31 mouse cellular contexts compared by ENCODE assay signal in the genomic region with DNA sequence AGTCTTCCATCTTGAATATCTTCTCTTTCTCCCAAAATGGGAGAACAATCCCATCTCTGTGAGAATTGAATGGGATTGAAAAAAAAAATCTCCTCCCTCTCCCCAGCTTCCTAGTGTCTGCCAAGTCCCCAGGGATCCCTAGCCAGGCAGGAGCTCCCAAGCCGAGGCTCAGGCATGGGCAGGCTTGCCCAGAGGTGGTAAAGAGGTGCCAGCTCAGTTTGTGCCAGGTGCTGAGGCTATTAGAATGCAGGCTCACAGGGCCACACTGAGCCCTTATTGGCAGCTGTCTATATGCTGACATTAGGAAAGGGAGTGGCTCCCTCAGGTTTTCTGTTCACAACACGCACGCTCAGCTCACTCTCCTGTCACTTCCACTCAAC. TPM values are rescaled to one million over a fixed set of nuclear protein-coding genes. Genes with fewer than 3 reads are reported as not detected.
DNase-seq lines count a peak whose midpoint lies in the region; ATAC-seq lines count a peak whose summit lies in the region.
"Had no signal": no experiment of that assay in that cellular context is flagged by ENCODE, and none has a peak within 500 bp of the region (broad histone marks: within the 10 kb centered on the region; RNA-seq: fewer than 3 reads in every experiment).

No protein-coding gene starts in this region.

- peaks cover 23% of the 10 kb centered on the region for H3K4me1 ChIP-seq in neural tube, embryonic 12.5 days
- H3K4me1 ChIP-seq in neural tube, embryonic 15.5 days, result peaks cover 4% of the 10 kb centered on the region; the same call in 1 of the 2 replicates
- peaks cover 9% of the 10 kb centered on the region for H3K4me1 ChIP-seq in hindbrain, embryonic 14.5 days (replicated peaks; ENCODE audit: control insufficient read depth, insufficient read depth, low read length)
- peaks cover 6% of the 10 kb centered on the region for H3K4me1 ChIP-seq in midbrain, embryonic 16.5 days (ENCODE audit: control insufficient read depth, insufficient read depth, low read length)
- H3K4me1 ChIP-seq: heart, embryonic 15.5 days; liver, embryonic 15.5 days had no signal

- H3K27me3 ChIP-seq in neural tube, embryonic 12.5 days (replicated peaks), result peaks cover 73% of the 10 kb centered on the region
- peaks cover 88% of the 10 kb centered on the region for H3K27me3 ChIP-seq in neural tube, embryonic 15.5 days (replicated peaks)
- H3K27me3 ChIP-seq in hindbrain, embryonic 14.5 days (ENCODE audit: control insufficient read depth, insufficient read depth, low read length), result peaks cover 80% of the 10 kb centered on the region
- H3K27me3 ChIP-seq in midbrain, embryonic 16.5 days (ENCODE audit: control insufficient read depth, insufficient read depth, low read depth, low read length), result peaks cover 71% of the 10 kb centered on the region

- H3K4me3 ChIP-seq in neural tube, embryonic 12.5 days, result no peak overlapping the region
- H3K4me3 ChIP-seq in neural tube, embryonic 15.5 days (replicated peaks), result no peak overlapping the region
- no peak overlapping the region for H3K4me3 ChIP-seq in hindbrain, embryonic 14.5 days (replicated peaks; ENCODE audit: low read length)
- no peak overlapping the region for H3K4me3 ChIP-seq in midbrain, embryonic 16.5 days (ENCODE audit: low read depth, low read length)
- H3K4me3 ChIP-seq: embryonic facial prominence, embryonic 12.5 days; heart, embryonic 10.5 days; heart, embryonic 15.5 days; left cerebral cortex, adult 2 months; limb, embryonic 12.5 days; liver, embryonic 15.5 days; myocyte had no signal

- no peaks in the 10 kb centered on the region for H3K9me3 ChIP-seq in neural tube, embryonic 12.5 days
- no peaks in the 10 kb centered on the region for H3K9me3 ChIP-seq in neural tube, embryonic 15.5 days (replicated peaks)
- H3K9me3 ChIP-seq in hindbrain, embryonic 14.5 days (ENCODE audit: control insufficient read depth, low read length), result no peaks in the 10 kb centered on the region
- no peaks in the 10 kb centered on the region for H3K9me3 ChIP-seq in midbrain, embryonic 16.5 days (replicated peaks; ENCODE audit: control insufficient read depth, low read length, poor library complexity, severe bottlenecking)
- H3K9me3 ChIP-seq: embryonic facial prominence, embryonic 12.5 days; heart, embryonic 10.5 days; heart, embryonic 15.5 days; limb, embryonic 12.5 days; liver, embryonic 15.5 days had no signal

- no peaks in the 10 kb centered on the region for H3K36me3 ChIP-seq in neural tube, embryonic 12.5 days
- no peaks in the 10 kb centered on the region for H3K36me3 ChIP-seq in neural tube, embryonic 15.5 days
- H3K36me3 ChIP-seq in hindbrain, embryonic 14.5 days (replicated peaks; ENCODE audit: control insufficient read depth, insufficient read depth), result no peaks in the 10 kb centered on the region
- H3K36me3 ChIP-seq in midbrain, embryonic 16.5 days (ENCODE audit: control insufficient read depth, insufficient read depth, low read length), result no peaks in the 10 kb centered on the region
- H3K36me3 ChIP-seq: embryonic facial prominence, embryonic 12.5 days; heart, embryonic 10.5 days; heart, embryonic 15.5 days; limb, embryonic 12.5 days; liver, embryonic 15.5 days had no signal

- intact Hi-C loops in heart, postnatal 10 days (cut with DNase I), result no loop called here

- no peak overlapping the region for H3K9ac ChIP-seq in neural tube, embryonic 12.5 days
- no peak overlapping the region for H3K9ac ChIP-seq in neural tube, embryonic 15.5 days (replicated peaks)
- no peak overlapping the region for H3K9ac ChIP-seq in hindbrain, embryonic 14.5 days
- no peak overlapping the region for H3K9ac ChIP-seq in midbrain, embryonic 16.5 days (ENCODE audit: low read depth, low read length)
- H3K9ac ChIP-seq: embryonic facial prominence, embryonic 12.5 days; heart, embryonic 15.5 days; limb, embryonic 12.5 days; liver, embryonic 15.5 days; lung, embryonic 14.5 days had no signal

- peak; percentile 46 for ATAC-seq in neural tube, embryonic 12.5 days (ENCODE audit: low FRiP score, low read depth)
- no peak for ATAC-seq in neural tube, embryonic 15.5 days (ENCODE audit: low FRiP score)
- ATAC-seq in hindbrain, embryonic 14.5 days (ENCODE audit: low FRiP score), result peak; percentile 28; the same call in 1 of the 2 replicates
- peak; percentile 58; the same call in 1 of the 2 replicates for ATAC-seq in midbrain, embryonic 16.5 days
- ATAC-seq: CD4-positive, CD25-positive, alpha-beta regulatory T cell, adult 4 months; intestine, postnatal 0 days had no signal

- H3K4me2 ChIP-seq in neural tube, embryonic 12.5 days (replicated peaks), result no peak overlapping the region
- H3K4me2 ChIP-seq in neural tube, embryonic 15.5 days, result no peak overlapping the region
- H3K4me2 ChIP-seq in hindbrain, embryonic 14.5 days (replicated peaks), result no peak overlapping the region
- H3K4me2 ChIP-seq in midbrain, embryonic 16.5 days (ENCODE audit: low read length), result no peak overlapping the region
- H3K4me2 ChIP-seq: embryonic facial prominence, embryonic 12.5 days; heart, embryonic 15.5 days; limb, embryonic 12.5 days; liver, embryonic 15.5 days; lung, embryonic 14.5 days had no signal

- 45% methylated on average over 3 of the region's 3 CpGs for WGBS in neural tube, embryonic 12.5 days
- WGBS in neural tube, embryonic 15.5 days, result 32% methylated on average over 3 of the region's 3 CpGs
- WGBS in hindbrain, embryonic 14.5 days, result 25% methylated on average over 3 of the region's 3 CpGs
- WGBS in midbrain, embryonic 16.5 days, result 23% methylated on average over 3 of the region's 3 CpGs

- DNase-seq in hindbrain, embryonic 14.5 days (ENCODE audit: low spot score), result no peak
- no peak for DNase-seq in heart, postnatal 10 days
- DNase-seq in embryo, embryonic 9.5 days (ENCODE audit: extremely low spot score), result no peak
- no peak for DNase-seq in adrenal gland, adult (ENCODE audit: inconsistent age in 2 of 2, low spot score in 1 of 2)
- DNase-seq: adrenal gland, adult 2 months; cerebellum, adult 11 months; cerebellum, adult 9-10 months; cerebellum, postnatal 36 days; gastrocnemius, postnatal 25 days; heart, adult 11 months; heart, postnatal 36 days; kidney, postnatal 14 days; lung, embryonic 14.5 days; lung, postnatal 14 days; right cerebral cortex, adult 18-20 months; right cerebral cortex, postnatal 4 days; thymus, adult 2 months; thymus, postnatal 4 days had no signal

- no peak overlapping the region for H3K27ac ChIP-seq in neural tube, embryonic 12.5 days
- no peak overlapping the region for H3K27ac ChIP-seq in neural tube, embryonic 15.5 days (replicated peaks)
- no peak overlapping the region for H3K27ac ChIP-seq in hindbrain, embryonic 14.5 days
- no peak overlapping the region for H3K27ac ChIP-seq in midbrain, embryonic 16.5 days (ENCODE audit: low read length)
- H3K27ac ChIP-seq: embryonic facial prominence, embryonic 12.5 days; heart, embryonic 10.5 days; heart, embryonic 15.5 days; left cerebral cortex, adult 2 months; limb, embryonic 12.5 days; liver, embryonic 15.5 days; stomach, postnatal 0 days had no signal

RNA-seq across cellular contexts. Expression of a gene that starts 11.9 kb away (rescaled TPM):
- polyA plus RNA-seq in neural tube, embryonic 12.5 days (2016; fragmentation: Nextera tagmentation; extraction: Ambion mirVana), result 38.8 and 50.5 TPM in 2 replicates
- 7.8 and 15.4 TPM in 2 replicates for polyA plus RNA-seq in neural tube, embryonic 15.5 days (2015; fragmentation: Nextera tagmentation; extraction: Ambion mirVana)
- polyA plus RNA-seq in hindbrain, embryonic 14.5 days (2014; fragmentation: Nextera tagmentation; extraction: Ambion mirVana), result 25.4 and 37.4 TPM in 2 replicates
- 10.8 and 13.0 TPM in 2 replicates for polyA plus RNA-seq in midbrain, embryonic 16.5 days (2015; fragmentation: Nextera tagmentation; extraction: Ambion mirVana)
- 1 to 10 TPM; 5.8 to 6.2 TPM for total RNA-seq in heart, postnatal 10 days (2021)
- polyA plus RNA-seq: CD4-positive, CD25-positive, alpha-beta regulatory T cell, adult 4 months had no signal
